Mouse (Mus musculus) Patski (cell line): ENCODE measurements around the gene Gm20388. TPM values are rescaled to one million over a fixed set of nuclear protein-coding genes. Genes with fewer than 3 reads are reported as not detected.

Experiments used
- ATAC-seq: fragments of 100-300 bp; one replicate; pipeline ENCODE4 v1.8.0; 2021
- CTCF ChIA-PET: fragments of 350-600 bp; sonication (Branson Sonifier 250); formaldehyde crosslinking; loops from one replicate; lab custom pipeline; 2022; ENCODE audit warnings: inconsistent platforms; lab: Charles Lee
- POLR2A ChIA-PET: fragments of 350-600 bp; sonication (Branson Sonifier 250); formaldehyde crosslinking; loops from one replicate; lab custom pipeline; 2022; ENCODE audit warnings: antibody characterized with exemption, inconsistent platforms; lab: Charles Lee
- DNase-seq: peaks from one replicate; pipeline ENCODE4 v3.0.0-alpha.2; 2011; ENCODE audit warnings: low read depth, low spot score
- H3K27me3 ChIP-seq: fragments of 371-371 bp; one replicate; pipeline ENCODE4 v1.5.1; 2021
- CTCF ChIP-seq: fragments of 100-300 bp; IDR thresholded peaks from one replicate; pipeline ENCODE4 v1.5.1; 2021
- in situ Hi-C: fragments of 300-500 bp; cut with MboI; formaldehyde crosslinking; loops from 3 replicates; pipeline ENCODE4 v1.11.1; 2018; ENCODE audit warnings: low pct_unique_long_range_greater_than_20kb, mixed read lengths
- polyA plus RNA-seq: library from polyadenylated mRNA; unstranded; gene quantifications from one replicate; pipeline ENCODE4 v1.2.3, GENCODE M21; 2021

Gene Gm20388
- polyA plus RNA-seq, 1 experiment from 2014 or later: 86.7 TPM

GRCm38 (mm10) chr8:122700628-122701027 lies 2790.0 kb downstream of the Gm20388 start:
- TF ChIP-seq CTCF: no peak
- ATAC-seq (no peak), DNase-seq (no peak)
- POLR2A ChIA-PET: no interaction called here
- in situ Hi-C loops: no loop called here
- peaks cover 59% of the 10 kb centered on the region for H3K27me3 ChIP-seq
- CTCF ChIA-PET: no interaction called here

GRCm38 (mm10) chr8:122701441-122702185 lies 2791.0 kb downstream of the Gm20388 start:
- POLR2A ChIA-PET: no interaction called here
- DNase-seq: no peak
- no peak for TF ChIP-seq CTCF
- in situ Hi-C loops: no loop called here
- CTCF ChIA-PET: no interaction called here
- no peak for ATAC-seq
- peaks cover 65% of the 10 kb centered on the region for H3K27me3 ChIP-seq

GRCm38 (mm10) chr8:122702301-122702941 lies 2791.8 kb downstream of the Gm20388 start:
- in situ Hi-C loops: no loop called here
- peaks cover 71% of the 10 kb centered on the region for H3K27me3 ChIP-seq
- ChIA-PET CTCF (no interaction called here), POLR2A (interaction anchor here (0.7 kb wide), 1 partner anchor 57 kb away, joined by 3 read pairs; no protein-coding TSS in a partner anchor)
- DNase-seq (no peak), ATAC-seq (no peak)
- no peak for TF ChIP-seq CTCF

GRCm38 (mm10) chr8:122702957-122703356 lies 2792.3 kb downstream of the Gm20388 start:
- ChIA-PET CTCF (no interaction called here), POLR2A (interaction anchor here (0.7 kb wide), 1 partner anchor 57 kb away, joined by 3 read pairs; no protein-coding TSS in a partner anchor)
- TF ChIP-seq CTCF: no peak
- DNase-seq (no peak), ATAC-seq (no peak)
- peaks cover 70% of the 10 kb centered on the region for H3K27me3 ChIP-seq
- in situ Hi-C loops: no loop called here

GRCm38 (mm10) chr8:122704612-122705011 lies 2794.0 kb downstream of the Gm20388 start:
- H3K27me3 ChIP-seq: peaks cover 68% of the 10 kb centered on the region
- POLR2A ChIA-PET: no interaction called here
- no peak for DNase-seq
- in situ Hi-C loops: no loop called here
- CTCF ChIA-PET: no interaction called here
- no peak for TF ChIP-seq CTCF
- ATAC-seq: no peak

GRCm38 (mm10) chr8:122705901-122706561 lies 2795.4 kb downstream of the Gm20388 start:
- H3K27me3 ChIP-seq: peaks cover 58% of the 10 kb centered on the region
- ATAC-seq (no peak), DNase-seq (no peak)
- POLR2A ChIA-PET: no interaction called here
- TF ChIP-seq CTCF: no peak
- CTCF ChIA-PET: no interaction called here
- in situ Hi-C loops: no loop called here

GRCm38 (mm10) chr8:122707184-122707583 lies 2796.5 kb downstream of the Gm20388 start:
- ChIA-PET POLR2A (no interaction called here), CTCF (no interaction called here)
- DNase-seq (no peak), ATAC-seq (no peak)
- no peak for TF ChIP-seq CTCF
- peaks cover 59% of the 10 kb centered on the region for H3K27me3 ChIP-seq
- in situ Hi-C loops: no loop called here

GRCm38 (mm10) chr8:122709340-122710111 lies 2798.9 kb downstream of the Gm20388 start:
- no peak for DNase-seq
- CTCF ChIA-PET: no interaction called here

GRCm38 (mm10) chr8:122711480-122711879 lies 2800.8 kb downstream of the Gm20388 start:
- peaks cover 78% of the 10 kb centered on the region for H3K27me3 ChIP-seq
- no peak for TF ChIP-seq CTCF
- in situ Hi-C loops: no loop called here
- no peak for ATAC-seq
- CTCF ChIA-PET: no interaction called here
- no peak for DNase-seq
- POLR2A ChIA-PET: no interaction called here

More at GRCm38 (mm10) chr8:122709340-122710111, 2798.9 kb downstream of the Gm20388 start:
- peaks cover 69% of the 10 kb centered on the region for H3K27me3 ChIP-seq
- no peak for ATAC-seq
- in situ Hi-C loops: no loop called here
- TF ChIP-seq CTCF: no peak
- POLR2A ChIA-PET: no interaction called here

GRCm38 (mm10) chr8:122711891-122712365 lies 2801.3 kb downstream of the Gm20388 start:
- no peak for DNase-seq
- in situ Hi-C loops: no loop called here
- H3K27me3 ChIP-seq: peaks cover 78% of the 10 kb centered on the region
- CTCF ChIA-PET: no interaction called here
- POLR2A ChIA-PET: no interaction called here
- TF ChIP-seq CTCF: no peak
- ATAC-seq: no peak
